Mouse (Mus musculus): ENCODE measurements around the gene Zfp963. TPM values are rescaled to one million over a fixed set of nuclear protein-coding genes. Genes with fewer than 3 reads are reported as not detected.

The Zfp963 gene
- polyA plus RNA-seq (2015; fragmentation: Nextera tagmentation; extraction: Ambion mirVana) = 1.7 and 2.6 TPM in 2 replicates

DNA sequence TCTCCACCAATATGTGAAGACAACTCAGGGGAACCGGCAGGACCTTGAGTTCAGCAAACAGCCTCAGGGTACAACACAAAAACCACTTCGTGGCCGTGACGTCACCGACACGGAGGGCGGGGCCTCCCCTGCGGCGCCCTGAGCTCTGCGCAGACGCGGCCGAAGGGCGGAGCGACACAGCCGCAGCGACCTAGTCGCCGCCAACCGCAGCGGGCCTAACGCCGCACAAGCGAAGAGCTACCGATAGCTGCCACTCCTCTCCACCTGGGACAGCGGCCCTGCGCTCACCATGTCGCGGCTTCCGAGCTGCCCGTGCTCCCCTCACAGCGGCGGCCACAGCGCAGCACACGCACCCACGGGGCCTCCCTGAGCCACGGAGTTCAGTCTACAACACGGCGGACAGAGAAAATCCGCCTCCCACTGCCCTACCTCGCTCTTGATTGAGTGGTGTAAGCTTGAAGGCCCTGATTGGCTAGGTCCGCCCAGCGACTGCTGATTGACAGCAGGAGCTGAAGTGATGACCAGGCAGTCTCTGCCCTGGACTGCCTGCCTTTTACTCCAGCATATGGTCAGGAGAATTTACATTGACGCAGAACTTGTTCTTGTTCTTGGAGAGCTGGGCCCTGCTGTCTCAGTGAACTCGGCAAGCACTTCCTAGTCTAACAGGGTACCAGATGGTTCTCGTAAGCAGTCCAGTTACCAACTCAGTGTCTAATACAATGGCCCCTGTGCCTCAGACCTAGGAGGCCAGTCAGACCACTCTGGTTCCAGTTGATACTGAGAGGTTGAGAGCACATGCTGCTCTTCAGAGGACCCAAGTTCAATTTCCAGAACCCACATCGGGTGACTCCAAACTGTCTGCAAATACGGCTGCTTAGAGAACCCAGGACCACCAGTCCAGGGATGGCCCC lies at the start of gene Zfp963:
Zfp963 (minus strand) TSS at position 427 of the 911 bp plus-strand sequence.

GRCm38 (mm10) chr8:69790773-69791367 lies 41.1 kb upstream of the Zfp963 start, which contains the start of the genes Atp13a1 and Zfp866:
Gene Atp13a1, plus strand, starts transcription at chr8:69791163.
Gene Zfp866, minus strand, starts transcription at chr8:69791178.

GRCm38 (mm10) chr8:69774503-69775148 lies 24.9 kb upstream of the Zfp963 start, which contains the start of gene Gm20422:
Gene Gm20422, minus strand, starts transcription at chr8:69774886.

GRCm38 (mm10) chr8:69710624-69711023 lies 39.1 kb downstream of the Zfp963 start, which contains the start of gene Zfp869:
Gene Zfp869, minus strand, starts transcription at chr8:69710724.

Other genes with a start within 250 kb of the Zfp963 start
- gene Gm7697, start 227.0 kb downstream of the Zfp963 start, polyA plus RNA-seq (2015; fragmentation: Nextera tagmentation; extraction: Ambion mirVana) = not detected in 2 replicates
- gene Zfp868, start 124.4 kb downstream of the Zfp963 start, polyA plus RNA-seq (2015; fragmentation: Nextera tagmentation; extraction: Ambion mirVana) = 8.5 and 9.0 TPM in 2 replicates
- 0.71 and 0.87 TPM in 2 replicates for gene Zfp964, start 95.5 kb downstream of the Zfp963 start, polyA plus RNA-seq (2015; fragmentation: Nextera tagmentation; extraction: Ambion mirVana)
- 12.5 and 13.6 TPM in 2 replicates for gene Zfp869, start 39.2 kb downstream of the Zfp963 start, polyA plus RNA-seq (2015; fragmentation: Nextera tagmentation; extraction: Ambion mirVana)
- 0.29 and 0.59 TPM in 2 replicates for gene Gm20422, start 24.9 kb upstream of the Zfp963 start, polyA plus RNA-seq (2015; fragmentation: Nextera tagmentation; extraction: Ambion mirVana)
- 26.0 and 26.7 TPM in 2 replicates for gene Atp13a1, start 41.2 kb upstream of the Zfp963 start, polyA plus RNA-seq (2015; fragmentation: Nextera tagmentation; extraction: Ambion mirVana)
- gene Zfp866, start 41.2 kb upstream of the Zfp963 start, polyA plus RNA-seq (2015; fragmentation: Nextera tagmentation; extraction: Ambion mirVana) = 10.9 and 11.7 TPM in 2 replicates
- 5.5 and 8.5 TPM in 2 replicates for gene Gmip, start 58.7 kb upstream of the Zfp963 start, polyA plus RNA-seq (2015; fragmentation: Nextera tagmentation; extraction: Ambion mirVana)
- 0.27 and 0.30 TPM in 2 replicates for gene Lpar2, start 72.5 kb upstream of the Zfp963 start, polyA plus RNA-seq (2015; fragmentation: Nextera tagmentation; extraction: Ambion mirVana)
- 3.5 and 4.3 TPM in 2 replicates for gene Pbx4, start 82.5 kb upstream of the Zfp963 start, polyA plus RNA-seq (2015; fragmentation: Nextera tagmentation; extraction: Ambion mirVana)
- gene Cilp2, start 137.7 kb upstream of the Zfp963 start, polyA plus RNA-seq (2015; fragmentation: Nextera tagmentation; extraction: Ambion mirVana) = 0.46 and 0.52 TPM in 2 replicates
- 2.2 and 2.3 TPM in 2 replicates for gene Tssk6, start 152.2 kb upstream of the Zfp963 start, polyA plus RNA-seq (2015; fragmentation: Nextera tagmentation; extraction: Ambion mirVana)
- 222 and 227 TPM in 2 replicates for gene Ndufa13, start 152.6 kb upstream of the Zfp963 start, polyA plus RNA-seq (2015; fragmentation: Nextera tagmentation; extraction: Ambion mirVana)
- gene Yjefn3, start 152.7 kb upstream of the Zfp963 start, polyA plus RNA-seq (2015; fragmentation: Nextera tagmentation; extraction: Ambion mirVana) = 1.3 and 2.2 TPM in 2 replicates
- 26.5 and 27.4 TPM in 2 replicates for gene Gatad2a, start 246.4 kb upstream of the Zfp963 start, polyA plus RNA-seq (2015; fragmentation: Nextera tagmentation; extraction: Ambion mirVana)